Mouse (Mus musculus): ENCODE measurements at regions not wholly inside any gene's neighbourhood (a gene's known extent, or its start where the extent isn't known, plus 50 kb on each side); places are given as distances from the start of the nearest gene placed in this dataset.

DNA sequence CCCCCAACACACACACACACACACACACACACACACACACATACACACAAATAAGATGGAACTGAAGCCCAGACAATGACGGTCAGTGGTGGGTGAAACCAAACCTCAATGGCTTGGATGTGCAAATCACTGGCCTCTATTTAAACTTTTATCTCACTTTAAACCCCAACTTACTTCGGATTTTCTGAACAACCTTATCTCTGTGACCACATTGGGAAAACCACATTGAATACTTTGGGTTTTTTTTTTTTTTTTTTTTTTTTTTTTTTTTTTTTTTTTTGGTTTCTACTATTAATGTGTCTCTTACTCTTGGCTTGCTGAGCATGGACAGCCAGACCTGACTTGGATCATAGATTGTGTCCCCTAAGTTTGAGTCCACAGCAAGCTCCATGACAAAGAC, 123.2 kb upstream of the Fer start:
- no peak for TF ChIP-seq POLR2A (IDR thresholded peaks at IDR 0.05; ENCODE audit: control insufficient read depth, extremely low read depth, insufficient read depth, low read length, poor library complexity)
- TF ChIP-seq CTCF (IDR thresholded peaks at IDR 0.05; ENCODE audit: borderline replicate concordance, control insufficient read depth, extremely low read depth, insufficient read depth, low read length, poor library complexity) = no peak
